ENCODE assay signal across 8 mouse cellular contexts in genomic region chr6:137135506-137136391, GRCm38 (mm10). TPM values are rescaled to one million over a fixed set of nuclear protein-coding genes. Genes with fewer than 3 reads are reported as not detected.
DNase-seq lines count a peak whose midpoint lies in the region; ATAC-seq and TF ChIP-seq lines count a peak whose summit lies in the region.

No protein-coding gene starts in this region.

- 39% methylated on average over 20 of the region's 20 CpGs for WGBS in kidney, postnatal 0 days

- H3K9ac ChIP-seq in kidney, postnatal 0 days (ENCODE audit: low read depth, low read length), result no peak overlapping the region

- no peak overlapping the region for H3K4me2 ChIP-seq in kidney, postnatal 0 days (ENCODE audit: low read length)

- DNase-seq in adrenal gland, adult (ENCODE audit: inconsistent age in 2 of 2, low spot score in 1 of 2), result peak; percentile 66 to 87
- no peak for DNase-seq in adrenal gland, adult 8-10 months
- DNase-seq in ES-CJ7 (ENCODE audit: low read depth, low spot score), result peak; percentile 59
- peak; percentile 39 to 44 for DNase-seq in heart, adult 9 months (ENCODE audit: low spot score in 2 of 2)
- DNase-seq in kidney, postnatal 0 days (ENCODE audit: low spot score), result peak; percentile 81
- peak; percentile 71 for DNase-seq in retina, embryonic 14.5 days (ENCODE audit: low spot score)
- DNase-seq in frontal cortex, postnatal 25 days (ENCODE audit: low spot score in 2 of 2), result no peak

- peaks cover 15% of the 10 kb centered on the region for H3K4me1 ChIP-seq in kidney, postnatal 0 days (replicated peaks; ENCODE audit: insufficient read depth, low read length)

- no peak overlapping the region for H3K4me3 ChIP-seq in kidney, postnatal 0 days (replicated peaks; ENCODE audit: low read depth, low read length)

- no peak; the same call in 1 of the 2 replicates for ATAC-seq in kidney, postnatal 0 days (replicated peaks; ENCODE audit: low FRiP score, low read depth)
- ATAC-seq in inflammation-experienced regulatory T-cells, adult 6 months, result no peak

- H3K27ac ChIP-seq in kidney, postnatal 0 days, result peak overlapping the region; percentile 71

- H3K9me3 ChIP-seq in kidney, postnatal 0 days (replicated peaks; ENCODE audit: low read length), result no peaks in the 10 kb centered on the region

- no peaks in the 10 kb centered on the region for H3K27me3 ChIP-seq in kidney, postnatal 0 days (ENCODE audit: insufficient read depth, low read length)

- no peak for TF ChIP-seq CTCF in kidney, postnatal 0 days (IDR thresholded peaks at IDR 0.05; ENCODE audit: low read depth)

- no peaks in the 10 kb centered on the region for H3K36me3 ChIP-seq in kidney, postnatal 0 days (ENCODE audit: insufficient read depth, low read length)

RNA-seq across cellular contexts. Expression of gene Rerg, which starts 34.5 kb away (rescaled TPM):
- total RNA-seq in adrenal gland, adult 8-10 months (2022), result 100 to 1,000 TPM; 112 to 256 (median 151) TPM
- polyA plus RNA-seq in kidney, postnatal 0 days (2015; fragmentation: Nextera tagmentation; extraction: Ambion mirVana), result 23.9 and 24.5 TPM in 2 replicates
- not detected for polyA plus RNA-seq in inflammation-experienced regulatory T-cells, adult 6 months (2017; shearing (Covaris generic))

Comparison
In these comparisons a context has a peak if more than half of its experiments do, and no peak if none do; other contexts are left out.
1. DNase-seq: peak in adrenal gland, adult (2 of 2), ES-CJ7 (single experiment), heart, adult 9 months (2 of 2), kidney, postnatal 0 days (single experiment) and retina, embryonic 14.5 days (single experiment); none in adrenal gland, adult 8-10 months (single experiment) and frontal cortex, postnatal 25 days (0 of 2).
2. RNA of gene Rerg, which starts 34.5 kb away (polyA plus RNA-seq): 23.9 to 24.5 TPM in kidney, postnatal 0 days; not detected in inflammation-experienced regulatory T-cells, adult 6 months; every median in the first group is over 10 times any median in the second.